Mouse (Mus musculus): ENCODE results near the gene Itgal. TPM values are rescaled to one million over a fixed set of nuclear protein-coding genes. Genes with fewer than 3 reads are reported as not detected.

Itgal gene
- total and polyA plus RNA-seq, 2 experiments from 2014 or later = 1.1 to 1.7 TPM

DNA sequence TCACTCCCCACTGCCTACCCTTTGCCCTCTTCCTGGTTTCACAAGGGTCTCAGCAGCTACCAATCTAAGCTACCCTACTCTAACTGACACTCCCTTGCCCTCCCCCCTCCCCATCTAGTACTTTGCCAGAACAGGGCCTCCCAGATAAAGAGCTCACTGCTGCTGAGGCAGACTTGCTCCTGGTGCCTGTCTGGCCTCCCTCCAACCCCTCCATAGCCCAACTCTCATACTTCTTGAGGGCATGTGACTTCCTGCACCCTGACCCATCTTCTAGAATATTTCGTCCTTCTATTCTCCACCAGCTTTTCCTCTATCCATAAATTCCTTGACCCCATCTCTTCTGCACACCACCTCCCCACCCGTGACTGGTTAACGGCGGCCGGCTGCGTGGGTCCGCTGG, 46.8 kb downstream of the Itgal start:
- Histone ChIP-seq H3K4me2 (ENCODE audit: low read depth, low read length) (no peak overlapping the region), H3K9ac (replicated peaks; ENCODE audit: low read depth, low read length) (no peak overlapping the region)
- 86% methylated on average over 7 of the region's 7 CpGs for WGBS

DNA sequence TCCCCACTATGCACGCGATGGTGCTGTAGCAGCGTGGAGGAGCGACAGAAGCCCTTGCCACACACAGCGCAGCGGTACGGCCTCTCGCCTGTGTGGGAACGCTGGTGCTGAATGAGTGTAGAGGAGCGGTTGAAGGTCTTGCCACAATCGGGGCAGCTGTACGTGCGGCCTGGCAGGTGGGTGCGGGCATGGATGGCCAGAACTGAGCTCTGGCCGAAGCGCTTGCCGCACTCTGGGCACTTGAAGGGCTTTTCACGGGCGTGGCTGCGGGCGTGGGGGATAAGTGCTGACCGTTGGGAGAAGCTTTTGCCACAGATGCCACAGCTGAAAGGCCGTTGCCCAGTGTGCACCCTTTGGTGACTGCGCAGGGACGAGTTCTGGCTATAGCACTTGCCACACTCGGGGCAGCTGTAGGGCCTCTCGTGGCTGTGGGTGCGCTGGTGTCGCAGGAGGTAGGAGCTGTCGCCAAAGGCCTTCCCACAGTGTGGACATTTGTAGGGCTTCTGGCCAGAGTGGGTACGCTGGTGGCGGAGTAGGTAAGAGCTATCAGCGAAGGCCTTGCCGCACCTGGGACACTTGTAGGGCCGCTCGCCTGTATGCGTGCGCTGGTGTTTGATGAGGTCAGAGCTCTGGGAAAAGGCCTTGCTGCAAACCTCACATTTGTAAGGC, 47.4 kb downstream of the Itgal start:
- Histone ChIP-seq H3K27me3 (ENCODE audit: control insufficient read depth, insufficient read depth, low read length) (no peaks in the 10 kb centered on the region), H3K36me3 (replicated peaks; ENCODE audit: control insufficient read depth, insufficient read depth, low read length) (peaks cover 26% of the 10 kb centered on the region), H3K9ac (replicated peaks; ENCODE audit: low read depth, low read length) (no peak overlapping the region), H3K4me1 (ENCODE audit: control insufficient read depth, insufficient read depth) (peaks cover 28% of the 10 kb centered on the region), H3K27ac (ENCODE audit: low read depth) (no peak overlapping the region), H3K9me3 (replicated peaks; ENCODE audit: control insufficient read depth, low read length) (no peaks in the 10 kb centered on the region), H3K4me3 (ENCODE audit: low read depth, low read length) (no peak overlapping the region), H3K4me2 (ENCODE audit: low read depth, low read length) (no peak overlapping the region)
- ATAC-seq (ENCODE audit: insufficient read depth, low read depth) = no peak
- DNase-seq (ENCODE audit: low spot score) = no peak
- no peak for TF ChIP-seq EP300 (IDR thresholded peaks at IDR 0.05; ENCODE audit: low read depth)
- TF ChIP-seq CTCF (IDR thresholded peaks at IDR 0.05; ENCODE audit: low read depth) = no peak
- WGBS = 87% methylated on average over 38 of the region's 38 CpGs

More for the DNA sequence above, 46.8 kb downstream of the Itgal start:
- Histone ChIP-seq H3K4me1 (ENCODE audit: control insufficient read depth, insufficient read depth) (peaks cover 28% of the 10 kb centered on the region), H3K4me3 (ENCODE audit: low read depth, low read length) (no peak overlapping the region), H3K9me3 (replicated peaks; ENCODE audit: control insufficient read depth, low read length) (no peaks in the 10 kb centered on the region), H3K27me3 (ENCODE audit: control insufficient read depth, insufficient read depth, low read length) (no peaks in the 10 kb centered on the region), H3K27ac (ENCODE audit: low read depth) (peak overlapping the region; percentile 13; the same call in 1 of the 2 replicates), H3K36me3 (replicated peaks; ENCODE audit: control insufficient read depth, insufficient read depth, low read length) (peaks cover 26% of the 10 kb centered on the region)
- TF ChIP-seq CTCF (IDR thresholded peaks at IDR 0.05; ENCODE audit: low read depth) = no peak
- no peak for TF ChIP-seq EP300 (IDR thresholded peaks at IDR 0.05; ENCODE audit: low read depth)
- DNase-seq (ENCODE audit: low spot score) (no peak), ATAC-seq (ENCODE audit: insufficient read depth, low read depth) (no peak)

DNA sequence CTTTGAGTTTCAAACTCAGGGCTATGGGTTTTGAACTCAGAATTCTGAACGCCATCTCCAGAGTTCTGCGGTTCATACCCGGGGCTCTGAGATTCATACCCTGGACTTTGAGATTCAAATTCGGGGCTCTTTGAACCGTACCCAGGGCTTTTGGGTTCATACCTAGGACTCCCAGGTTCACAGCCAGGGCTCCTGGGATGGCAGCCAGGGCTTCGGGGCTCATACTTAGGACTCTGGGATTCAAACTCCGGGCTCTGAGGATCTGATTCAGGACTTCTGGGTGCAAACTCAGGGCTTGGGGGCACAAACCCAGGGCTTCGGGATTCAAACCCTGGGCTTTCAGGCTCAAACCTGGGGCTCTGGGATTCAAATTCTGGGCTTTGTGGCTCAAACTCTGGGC, 48.3 kb downstream of the Itgal start:
- peak overlapping the region; percentile 68 for H3K4me2 ChIP-seq (ENCODE audit: low read depth, low read length)
- no peaks in the 10 kb centered on the region for H3K27me3 ChIP-seq (ENCODE audit: control insufficient read depth, insufficient read depth, low read length)
- H3K9me3 ChIP-seq (replicated peaks; ENCODE audit: control insufficient read depth, low read length) = no peaks in the 10 kb centered on the region
- 86% methylated on average over 8 of the region's 8 CpGs for WGBS
- TF ChIP-seq CTCF (IDR thresholded peaks at IDR 0.05; ENCODE audit: low read depth) (no peak), EP300 (IDR thresholded peaks at IDR 0.05; ENCODE audit: low read depth) (no peak)
- peak overlapping the region; percentile 99; the same call in 1 of the 2 replicates for H3K27ac ChIP-seq (ENCODE audit: low read depth)
- ATAC-seq (ENCODE audit: insufficient read depth, low read depth) = no peak
- H3K4me3 ChIP-seq (ENCODE audit: low read depth, low read length) = peak overlapping the region; percentile 85
- no peak for DNase-seq (ENCODE audit: low spot score)
- peaks cover 28% of the 10 kb centered on the region for H3K4me1 ChIP-seq (ENCODE audit: control insufficient read depth, insufficient read depth)
- H3K36me3 ChIP-seq (replicated peaks; ENCODE audit: control insufficient read depth, insufficient read depth, low read length) = peaks cover 26% of the 10 kb centered on the region
- peak overlapping the region; percentile 92 for H3K9ac ChIP-seq (replicated peaks; ENCODE audit: low read depth, low read length)

DNA sequence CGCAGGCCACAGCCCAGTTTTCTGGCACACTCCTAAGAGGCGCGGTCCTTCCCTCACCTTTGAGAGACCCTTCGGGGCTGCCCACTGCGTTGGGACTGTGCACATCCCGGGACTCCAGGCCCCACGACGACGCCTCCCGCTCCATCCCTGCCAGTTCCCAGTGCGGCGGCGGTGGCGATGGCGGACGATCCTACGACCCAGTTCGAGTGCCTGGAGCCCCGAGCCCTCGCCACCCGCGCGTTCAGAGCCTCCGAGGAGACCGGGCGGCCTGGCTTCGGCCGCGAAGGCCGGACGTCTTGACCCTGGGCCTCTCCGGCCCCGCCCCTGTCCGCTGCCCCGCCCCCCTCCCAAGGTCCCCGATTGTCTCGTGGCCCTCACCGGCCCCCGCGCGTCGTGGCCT, 49.0 kb downstream of the Itgal start:
- DNase-seq (ENCODE audit: low spot score) = peak; percentile 27
- no peak for TF ChIP-seq EP300 (IDR thresholded peaks at IDR 0.05; ENCODE audit: low read depth)
- no peak for TF ChIP-seq CTCF (IDR thresholded peaks at IDR 0.05; ENCODE audit: low read depth)
- peaks cover 28% of the 10 kb centered on the region for H3K4me1 ChIP-seq (ENCODE audit: control insufficient read depth, insufficient read depth)
- peak overlapping the region; percentile 99 for H3K27ac ChIP-seq (ENCODE audit: low read depth)
- under 1% methylated on average over 42 of the region's 42 CpGs for WGBS
- peaks cover 26% of the 10 kb centered on the region for H3K36me3 ChIP-seq (replicated peaks; ENCODE audit: control insufficient read depth, insufficient read depth, low read length)
- peak overlapping the region; percentile 68 for H3K4me2 ChIP-seq (ENCODE audit: low read depth, low read length)
- peak; percentile 49 for ATAC-seq (ENCODE audit: insufficient read depth, low read depth)
- H3K9me3 ChIP-seq (replicated peaks; ENCODE audit: control insufficient read depth, low read length) = no peaks in the 10 kb centered on the region
- peak overlapping the region; percentile 92 for H3K9ac ChIP-seq (replicated peaks; ENCODE audit: low read depth, low read length)
- no peaks in the 10 kb centered on the region for H3K27me3 ChIP-seq (ENCODE audit: control insufficient read depth, insufficient read depth, low read length)
- peak overlapping the region; percentile 85 for H3K4me3 ChIP-seq (ENCODE audit: low read depth, low read length)

DNA sequence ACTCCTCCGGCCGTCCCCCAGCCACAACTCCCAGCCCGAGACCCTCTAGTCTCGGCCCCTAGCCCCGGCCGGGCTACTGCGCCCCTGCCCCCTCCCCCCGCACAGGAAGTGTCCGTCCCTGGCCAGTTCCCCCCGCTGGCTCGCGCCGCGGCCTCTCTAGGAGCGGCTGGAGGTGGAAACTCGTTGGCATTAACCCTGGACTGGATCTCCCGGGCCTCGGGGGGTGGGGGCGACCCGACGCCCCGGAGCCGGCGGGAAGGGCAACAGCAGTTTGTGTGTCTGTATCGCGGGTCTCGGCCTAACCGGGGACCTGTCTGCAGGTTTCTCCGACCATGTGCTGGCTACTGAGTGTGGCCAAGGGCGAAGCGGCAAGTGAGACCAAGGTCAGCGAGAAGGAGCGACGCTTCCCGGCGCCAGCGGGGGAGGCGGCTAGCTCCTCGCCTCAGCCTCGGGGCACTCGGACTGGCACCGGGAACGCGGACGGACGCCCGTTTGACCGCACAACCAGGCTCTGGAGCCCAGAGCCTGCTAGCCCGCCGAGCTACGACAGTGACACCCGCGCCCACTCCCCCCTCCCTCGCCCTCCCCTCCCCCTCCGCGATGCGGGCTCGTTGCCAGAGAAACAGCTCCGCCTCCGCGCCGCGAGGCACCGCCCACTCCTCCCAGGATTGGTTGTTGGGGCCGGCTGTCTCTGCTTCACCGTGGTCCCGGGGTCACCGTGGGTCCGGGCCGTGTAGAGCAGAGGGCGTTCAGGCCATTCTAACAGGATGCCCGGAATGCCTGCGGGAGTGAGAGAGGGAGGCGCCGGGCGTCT, 49.7 kb downstream of the Itgal start, which contains the start of gene Zfp768:
TSS of gene Zfp768 (minus strand) at position 78 of the 814 bp plus-strand sequence.
- Histone ChIP-seq H3K4me2 (ENCODE audit: low read depth, low read length) (peak within 1 kb of the TSS; percentile 68), H3K4me3 (ENCODE audit: low read depth, low read length) (peak within 1 kb of the TSS; percentile 85), H3K9ac (replicated peaks; ENCODE audit: low read depth, low read length) (peak within 1 kb of the TSS; percentile 92), H3K36me3 (replicated peaks; ENCODE audit: control insufficient read depth, insufficient read depth, low read length) (peaks cover 26% of the 10 kb centered on the region), H3K4me1 (ENCODE audit: control insufficient read depth, insufficient read depth) (peaks cover 28% of the 10 kb centered on the region), H3K9me3 (replicated peaks; ENCODE audit: control insufficient read depth, low read length) (no peaks in the 10 kb centered on the region), H3K27ac (ENCODE audit: low read depth) (peak within 1 kb of the TSS; percentile 99), H3K27me3 (ENCODE audit: control insufficient read depth, insufficient read depth, low read length) (no peaks in the 10 kb centered on the region)
- TF ChIP-seq EP300 (IDR thresholded peaks at IDR 0.05; ENCODE audit: low read depth) = peak; percentile 78; the same call in 1 of the 2 replicates
- TF ChIP-seq CTCF (IDR thresholded peaks at IDR 0.05; ENCODE audit: low read depth) = no peak
- under 1% methylated on average over 60 of the region's 76 CpGs for WGBS
- DNase-seq (ENCODE audit: low spot score) (peak; percentile 95), ATAC-seq (ENCODE audit: insufficient read depth, low read depth) (peak; percentile 93)
